ENCODE assay signal across 36 mouse cellular contexts in the genomic region with DNA sequence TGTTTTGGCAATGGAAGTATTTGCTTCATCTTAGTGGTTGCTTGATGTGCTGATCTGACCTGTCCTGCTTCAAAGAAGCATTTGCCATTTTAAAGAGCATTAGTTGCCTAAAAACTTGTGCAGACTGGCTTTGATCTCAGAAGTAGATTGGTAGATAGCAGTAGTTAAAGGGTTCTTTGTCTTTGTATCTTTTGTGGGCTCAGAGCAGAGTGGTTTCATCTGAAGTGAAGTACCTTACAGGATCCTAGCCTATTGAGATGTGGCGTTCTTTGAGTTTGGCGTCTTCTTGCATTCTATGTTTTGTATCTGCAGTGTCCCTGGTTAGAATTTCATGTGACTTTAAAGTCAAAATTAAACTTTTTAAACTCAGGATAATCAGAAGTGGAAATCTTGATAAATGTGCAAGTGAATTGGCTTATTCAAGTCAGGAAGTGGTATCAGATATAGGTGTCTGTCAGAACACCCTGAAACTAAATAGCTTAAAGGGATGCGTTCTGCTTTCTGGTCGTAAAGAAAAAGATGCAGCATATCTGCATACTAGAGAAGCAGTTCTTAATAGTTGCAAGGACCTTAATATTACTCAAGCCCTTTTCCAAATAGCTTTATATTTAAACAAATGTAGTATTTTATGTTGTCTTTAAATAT. TPM values are rescaled to one million over a fixed set of nuclear protein-coding genes. Genes with fewer than 3 reads are reported as not detected.
A peak's percentile ranks its signal among the peaks of the same experiment; 100 is the strongest.
DNase-seq lines count a peak whose midpoint lies in the region; ATAC-seq lines count a peak whose summit lies in the region.
"Had no signal": no experiment of that assay in that cellular context is flagged by ENCODE, and none has a peak within 500 bp of the region (broad histone marks: within the 10 kb centered on the region; RNA-seq: fewer than 3 reads in every experiment).

No protein-coding gene starts in this region.

- no peak overlapping the region for H3K9ac ChIP-seq in neural tube, embryonic 15.5 days (replicated peaks)
- no peak overlapping the region for H3K9ac ChIP-seq in hindbrain, embryonic 16.5 days (ENCODE audit: low read depth, low read length)
- H3K9ac ChIP-seq: embryonic facial prominence, embryonic 13.5 days; forebrain, embryonic 12.5 days; heart, embryonic 12.5 days; heart, embryonic 15.5 days; hindbrain, embryonic 13.5 days; intestine, embryonic 15.5 days had no signal

- H3K36me3 ChIP-seq in neural tube, embryonic 15.5 days, result peaks cover 42% of the 10 kb centered on the region
- H3K36me3 ChIP-seq in hindbrain, embryonic 16.5 days (ENCODE audit: control insufficient read depth, insufficient read depth, low read length), result peaks cover 9% of the 10 kb centered on the region; the same call in 1 of the 2 replicates

- 90% methylated on average over 4 of the region's 4 CpGs for WGBS in neural tube, embryonic 15.5 days
- 91% methylated on average over 4 of the region's 4 CpGs for WGBS in hindbrain, embryonic 16.5 days

- ATAC-seq in inflammation-experienced regulatory T-cells, adult 6 months, result peak; percentile 72
- ATAC-seq in neural tube, embryonic 15.5 days (ENCODE audit: low FRiP score), result no peak
- ATAC-seq in hindbrain, embryonic 16.5 days, result no peak
- ATAC-seq: forebrain, embryonic 16.5 days; hindbrain, postnatal 0 days; intestine, embryonic 15.5 days; Patski had no signal

- H3K4me2 ChIP-seq in neural tube, embryonic 15.5 days, result no peak overlapping the region
- H3K4me2 ChIP-seq in hindbrain, embryonic 16.5 days (ENCODE audit: low read length), result no peak overlapping the region
- H3K4me2 ChIP-seq: embryonic facial prominence, embryonic 13.5 days; forebrain, embryonic 12.5 days; heart, embryonic 12.5 days; heart, embryonic 15.5 days; hindbrain, embryonic 13.5 days; intestine, embryonic 15.5 days had no signal

- H3K4me1 ChIP-seq in neural tube, embryonic 15.5 days, result no peaks in the 10 kb centered on the region
- no peaks in the 10 kb centered on the region for H3K4me1 ChIP-seq in hindbrain, embryonic 16.5 days (ENCODE audit: control insufficient read depth, insufficient read depth, low read depth, low read length)
- H3K4me1 ChIP-seq: embryonic facial prominence, embryonic 10.5 days; embryonic facial prominence, embryonic 13.5 days; forebrain, embryonic 12.5 days; heart, embryonic 12.5 days; heart, embryonic 15.5 days; hindbrain, embryonic 10.5 days; hindbrain, embryonic 13.5 days; intestine, embryonic 15.5 days had no signal

- H3K27me3 ChIP-seq in neural tube, embryonic 15.5 days (replicated peaks), result no peaks in the 10 kb centered on the region
- H3K27me3 ChIP-seq in hindbrain, embryonic 16.5 days (replicated peaks; ENCODE audit: control insufficient read depth, insufficient read depth, low read length), result no peaks in the 10 kb centered on the region
- H3K27me3 ChIP-seq: embryonic facial prominence, embryonic 13.5 days; forebrain, embryonic 12.5 days; heart, embryonic 12.5 days; heart, embryonic 15.5 days; hindbrain, embryonic 13.5 days; intestine, embryonic 15.5 days; Patski had no signal

- no peak overlapping the region for H3K4me3 ChIP-seq in neural tube, embryonic 15.5 days (replicated peaks)
- no peak overlapping the region for H3K4me3 ChIP-seq in hindbrain, embryonic 16.5 days (ENCODE audit: low read length)
- H3K4me3 ChIP-seq: embryonic facial prominence, embryonic 10.5 days; embryonic facial prominence, embryonic 13.5 days; erythroblast, embryonic 14.5 days; forebrain, embryonic 12.5 days; heart, embryonic 12.5 days; heart, embryonic 15.5 days; hindbrain, embryonic 10.5 days; hindbrain, embryonic 13.5 days; intestine, embryonic 15.5 days had no signal

- DNase-seq in heart, adult 11 months, result peak; percentile 31
- no peak for DNase-seq in heart, adult 8-10 months (ENCODE audit: low spot score)
- peak; percentile 53 for DNase-seq in ZHBTc4 (ENCODE audit: low read depth, low spot score)
- no peak for DNase-seq in adrenal gland, postnatal 25 days
- DNase-seq: adrenal gland, postnatal 10 days; cerebellum, adult 11 months; cerebellum, adult 8-10 months; cerebellum, postnatal 10 days; cerebellum, postnatal 36 days; embryo, embryonic 11 days; gastrocnemius, postnatal 10 days; gastrocnemius, postnatal 36 days; heart, postnatal 10 days; heart, postnatal 36 days; kidney, adult 11 months had no signal

- H3K9me3 ChIP-seq in neural tube, embryonic 15.5 days (replicated peaks), result no peaks in the 10 kb centered on the region
- H3K9me3 ChIP-seq in hindbrain, embryonic 16.5 days (ENCODE audit: control insufficient read depth, low read length), result no peaks in the 10 kb centered on the region
- H3K9me3 ChIP-seq: embryonic facial prominence, embryonic 10.5 days; embryonic facial prominence, embryonic 13.5 days; forebrain, embryonic 12.5 days; heart, embryonic 12.5 days; heart, embryonic 15.5 days; hindbrain, embryonic 10.5 days; hindbrain, embryonic 13.5 days; intestine, embryonic 15.5 days had no signal

- H3K27ac ChIP-seq in neural tube, embryonic 15.5 days (replicated peaks), result no peak overlapping the region
- H3K27ac ChIP-seq in hindbrain, embryonic 16.5 days (ENCODE audit: low read depth, low read length), result no peak overlapping the region
- H3K27ac ChIP-seq: embryonic facial prominence, embryonic 10.5 days; embryonic facial prominence, embryonic 13.5 days; forebrain, embryonic 12.5 days; heart, embryonic 15.5 days; hindbrain, embryonic 10.5 days; hindbrain, embryonic 13.5 days; hindbrain, postnatal 0 days; intestine, embryonic 15.5 days had no signal

RNA-seq across cellular contexts. Expression of a gene that starts 9.2 kb away (rescaled TPM):
- 100 to 1,000 TPM; 243 to 269 (median 257) TPM for total RNA-seq in heart, adult 8-10 months (2022)
- polyA plus RNA-seq in inflammation-experienced regulatory T-cells, adult 6 months (2017; shearing (Covaris generic)), result 100 to 1,000 TPM; 274 to 332 (median 300) TPM
- 448 and 476 TPM in 2 replicates for total RNA-seq in adrenal gland, postnatal 25 days (2021)
- polyA plus RNA-seq in neural tube, embryonic 15.5 days (2015; fragmentation: Nextera tagmentation; extraction: Ambion mirVana), result 1,008 and 1,082 TPM in 2 replicates
- polyA plus RNA-seq in hindbrain, embryonic 16.5 days (2015; fragmentation: Nextera tagmentation; extraction: Ambion mirVana), result 1,003 and 1,005 TPM in 2 replicates

RNA-seq across cellular contexts. Expression of a gene that starts 27.2 kb away (rescaled TPM):
- total RNA-seq in heart, adult 8-10 months (2022), result not detected
- not detected for polyA plus RNA-seq in inflammation-experienced regulatory T-cells, adult 6 months (2017; shearing (Covaris generic))
- not detected in 2 replicates for total RNA-seq in adrenal gland, postnatal 25 days (2021)
- not detected in 2 replicates for polyA plus RNA-seq in neural tube, embryonic 15.5 days (2015; fragmentation: Nextera tagmentation; extraction: Ambion mirVana)
- not detected in 2 replicates for polyA plus RNA-seq in hindbrain, embryonic 16.5 days (2015; fragmentation: Nextera tagmentation; extraction: Ambion mirVana)
- total RNA-seq: adrenal gland, adult 18-20 months; adrenal gland, postnatal 10 days; adrenal gland, postnatal 4 days; ES-E14; gastrocnemius, adult 18-20 months; gastrocnemius, postnatal 10 days; gastrocnemius, postnatal 36 days; granulocyte monocyte progenitor cell, adult 5-6 weeks; heart, postnatal 10 days; heart, postnatal 36 days; hindbrain, postnatal 0 days had no signal
- polyA plus RNA-seq: cortical plate, adult 2 months; embryonic facial prominence, embryonic 10.5 days; embryonic facial prominence, embryonic 13.5 days; erythroblast, embryonic 14.5 days; forebrain, embryonic 12.5 days; forebrain, embryonic 16.5 days; heart, embryonic 12.5 days; heart, embryonic 15.5 days; hindbrain, embryonic 10.5 days; hindbrain, embryonic 13.5 days; hindbrain, postnatal 0 days; intestine, embryonic 15.5 days; Patski had no signal

RNA-seq across cellular contexts. Expression of a gene that starts 41.8 kb away (rescaled TPM):
- total RNA-seq in heart, adult 8-10 months (2022), result 1 to 10 TPM in 1 of 4 experiments, under 1 TPM in 3; 0.44 to 1.0 (median 0.83) TPM
- polyA plus RNA-seq in inflammation-experienced regulatory T-cells, adult 6 months (2017; shearing (Covaris generic)), result 100 to 1,000 TPM; 144 to 447 (median 399) TPM
- 38.8 and 41.3 TPM in 2 replicates for total RNA-seq in adrenal gland, postnatal 25 days (2021)
- 5.0 and 50.9 TPM in 2 replicates for polyA plus RNA-seq in neural tube, embryonic 15.5 days (2015; fragmentation: Nextera tagmentation; extraction: Ambion mirVana)
- polyA plus RNA-seq in hindbrain, embryonic 16.5 days (2015; fragmentation: Nextera tagmentation; extraction: Ambion mirVana), result 1.2 and 3.1 TPM in 2 replicates

Comparison
In these comparisons a context has a peak if more than half of its experiments do, and no peak if none do; other contexts are left out.
1. DNase-seq: peak in heart, adult 11 months (single experiment) and ZHBTc4 (single experiment); none in heart, adult 8-10 months (single experiment) and adrenal gland, postnatal 25 days (single experiment).